Mouse (Mus musculus) liver, postnatal 0 days (tissue): ENCODE measurements at regions not wholly inside any gene's neighbourhood (a gene's known extent, or its start where the extent isn't known, plus 50 kb on each side); places are given as distances from the start of the nearest gene placed in this dataset.

Source experiments
- ATAC-seq: fragments of 200-750 bp; cut with Nextera tagmentation; 2 replicates; pipeline ENCODE4 v1.8.0; 2017; ENCODE audit warnings: mild to moderate bottlenecking, moderate library complexity
- DNase-seq: peaks from one replicate; pipeline ENCODE4 v3.0.0-alpha.2; 2016
- H3K27ac ChIP-seq: fragments of 300-500 bp; sonication (generic); 2 replicates; pipeline ENCODE4 v1.5.1; 2014; ENCODE audit warnings: antibody characterized with exemption, moderate library complexity, mild to moderate bottlenecking, low read depth
- H3K27me3 ChIP-seq: fragments of 300-500 bp; sonication (generic); 2 replicates; pipeline ENCODE4 v1.6.1; 2014; ENCODE audit warnings: low read length, control low read depth, mixed read lengths; ENCODE audit not compliant: insufficient read depth
- H3K36me3 ChIP-seq: fragments of 300-500 bp; sonication (generic); replicated peaks from 2 replicates; pipeline ENCODE4 v1.6.1; 2014; ENCODE audit warnings: mild to moderate bottlenecking, control low read depth, low read length, moderate library complexity, mixed read lengths; ENCODE audit not compliant: insufficient read depth
- H3K4me1 ChIP-seq: fragments of 300-500 bp; sonication (generic); 2 replicates; pipeline ENCODE4 v1.6.1; 2014; ENCODE audit warnings: antibody characterized with exemption, mild to moderate bottlenecking, control low read depth; ENCODE audit not compliant: insufficient read depth
- H3K4me2 ChIP-seq: fragments of 300-500 bp; sonication (generic); 2 replicates; pipeline ENCODE4 v1.6.1; 2014; ENCODE audit warnings: low read depth, mild to moderate bottlenecking, low read length, moderate library complexity, mixed read lengths
- H3K4me3 ChIP-seq: fragments of 300-500 bp; sonication (generic); 2 replicates; pipeline ENCODE4 v1.5.1; 2014; ENCODE audit warnings: low read depth, low read length
- H3K9ac ChIP-seq: fragments of 300-500 bp; sonication (generic); replicated peaks from 2 replicates; pipeline ENCODE4 v1.6.1; 2014; ENCODE audit warnings: mild to moderate bottlenecking, moderate library complexity
- H3K9me3 ChIP-seq: fragments of 300-500 bp; sonication (generic); 2 replicates; pipeline ENCODE4 v1.6.1; 2016; ENCODE audit warnings: mild to moderate bottlenecking, control low read depth, low read length, mixed read lengths
- CTCF ChIP-seq: sonication (generic); IDR thresholded peaks from 2 replicates; pipeline ENCODE4 v1.5.1; 2016; ENCODE audit warnings: antibody characterized with exemption, low read depth
- EP300 ChIP-seq: IDR thresholded peaks from 2 replicates; pipeline ENCODE4 v1.6.1; 2016; ENCODE audit warnings: antibody characterized with exemption, low read depth, mild to moderate bottlenecking
- WGBS: fragments of 180-500 bp; shearing (Covaris S2); extraction: QIAGEN DNeasy Blood & Tissue Kit; methylation state at CpG from one replicate; pipeline ENCODE4 v1.1.7; 2014; ENCODE audit not compliant: insufficient replicate concordance; 5-methylcytosine and 5-hydroxymethylcytosine counted together

- Histone ChIP-seq H3K27me3 (no peaks in the 10 kb centered on the region), H3K9me3 (no peaks in the 10 kb centered on the region), H3K9ac (no peak overlapping the region), H3K36me3 (no peaks in the 10 kb centered on the region), H3K27ac (peak overlapping the region; percentile 55; the same call in 1 of the 2 replicates), H3K4me3 (no peak overlapping the region), H3K4me1 (no peaks in the 10 kb centered on the region), H3K4me2 (0 out of 2 replicates have a peak overlapping the region, but pooled peaks have one; percentile 7)
- no peak for DNase-seq
- TF ChIP-seq CTCF (no peak), EP300 (0 out of 2 replicates have a peak, but pooled peaks have one; percentile 18)
- ATAC-seq, result peak; percentile 56; the same call in 1 of the 2 replicates
- WGBS, result 51% methylated on average over 8 of the region's 8 CpGs
Observed at GRCm38 (mm10) chr6:140197113-140197675, 155.9 kb upstream of the Plcz1 start.

GRCm38 (mm10) chr6:140194276-140194675 lies 153.0 kb upstream of the Plcz1 start:
- no peak overlapping the region for H3K9ac ChIP-seq

DNA sequence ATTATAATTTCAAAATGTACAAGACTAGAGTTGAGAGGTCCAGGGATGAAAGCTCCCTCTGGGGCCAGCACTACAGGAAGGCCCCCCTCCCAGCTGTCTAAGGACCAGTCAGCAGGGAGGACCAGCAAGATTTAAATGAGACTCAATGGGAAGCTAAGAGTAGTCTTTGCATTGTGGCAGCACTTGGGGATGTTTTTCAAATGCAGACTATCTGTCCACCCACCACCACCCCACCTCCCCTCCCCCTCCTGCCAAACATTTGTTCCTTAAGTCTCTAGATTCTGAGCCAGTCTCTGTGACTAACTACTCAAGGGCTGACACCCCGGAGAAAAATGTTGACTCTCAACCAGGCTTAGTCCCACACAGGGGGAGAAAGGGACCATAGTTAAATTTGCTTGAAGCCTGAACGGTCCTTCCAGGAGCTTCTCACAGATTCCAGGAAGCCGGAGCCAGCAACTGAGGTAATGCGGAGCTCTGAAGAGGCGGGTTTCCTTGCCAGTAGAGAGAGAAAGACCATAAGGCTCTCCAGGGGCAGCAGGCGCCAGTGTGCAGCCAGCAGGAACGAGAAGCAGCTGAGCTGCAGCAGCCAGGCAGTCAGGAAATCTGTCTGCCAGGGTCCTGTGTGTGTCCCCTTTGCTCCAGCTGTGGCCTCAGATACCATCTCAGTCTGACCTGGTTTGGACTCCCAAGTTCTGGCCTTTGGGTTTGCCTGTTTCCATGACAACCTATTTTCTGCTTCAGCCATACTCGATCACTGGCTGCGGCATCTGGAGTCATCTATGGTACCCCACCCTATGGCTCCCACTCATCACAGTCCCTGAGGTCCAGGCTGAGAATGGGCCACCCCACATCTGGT lies 152.1 kb upstream of the Plcz1 start:
- no peak for DNase-seq
- H3K4me3 ChIP-seq, result no peak overlapping the region
- TF ChIP-seq EP300 (no peak), CTCF (no peak)
- H3K36me3 ChIP-seq, result no peaks in the 10 kb centered on the region
- 50% methylated on average over 9 of the region's 9 CpGs for WGBS
- H3K27ac ChIP-seq, result no peak overlapping the region
- no peaks in the 10 kb centered on the region for H3K9me3 ChIP-seq
- H3K4me1 ChIP-seq, result peaks cover 6% of the 10 kb centered on the region; the same call in 1 of the 2 replicates
- no peak overlapping the region for H3K4me2 ChIP-seq
- H3K9ac ChIP-seq, result no peak overlapping the region
- ATAC-seq, result no peak
- H3K27me3 ChIP-seq, result no peaks in the 10 kb centered on the region

More at GRCm38 (mm10) chr6:140194276-140194675, 153.0 kb upstream of the Plcz1 start:
- H3K27me3 ChIP-seq, result no peaks in the 10 kb centered on the region
- no peak overlapping the region for H3K27ac ChIP-seq
- H3K36me3 ChIP-seq, result no peaks in the 10 kb centered on the region
- TF ChIP-seq EP300 (no peak), CTCF (no peak)
- no peak overlapping the region for H3K4me2 ChIP-seq
- H3K4me1 ChIP-seq, result 0 out of 2 replicates have a peak, but pooled peaks cover 2% of the 10 kb centered on the region
- no peak for ATAC-seq
- no peaks in the 10 kb centered on the region for H3K9me3 ChIP-seq
- WGBS, result 66% methylated on average over 2 of the region's 2 CpGs
- H3K4me3 ChIP-seq, result no peak overlapping the region
- no peak for DNase-seq

- no peak overlapping the region for H3K4me3 ChIP-seq
- TF ChIP-seq CTCF, result no peak
- TF ChIP-seq EP300, result no peak
- no peaks in the 10 kb centered on the region for H3K9me3 ChIP-seq
- no peak overlapping the region for H3K4me2 ChIP-seq
- DNase-seq, result no peak
- H3K36me3 ChIP-seq, result no peaks in the 10 kb centered on the region
- H3K27ac ChIP-seq, result no peak overlapping the region
- peaks cover 6% of the 10 kb centered on the region; the same call in 1 of the 2 replicates for H3K4me1 ChIP-seq
- H3K9ac ChIP-seq, result no peak overlapping the region
- no peak for ATAC-seq
- 82% methylated on average over 17 of the region's 17 CpGs for WGBS
- no peaks in the 10 kb centered on the region for H3K27me3 ChIP-seq
Observed at GRCm38 (mm10) chr6:140192526-140192925, 151.3 kb upstream of the Plcz1 start.

- Histone ChIP-seq H3K36me3 (no peaks in the 10 kb centered on the region), H3K4me1 (peaks cover 6% of the 10 kb centered on the region; the same call in 1 of the 2 replicates), H3K4me2 (no peak overlapping the region), H3K27ac (no peak overlapping the region), H3K27me3 (no peaks in the 10 kb centered on the region), H3K9ac (no peak overlapping the region), H3K4me3 (no peak overlapping the region), H3K9me3 (no peaks in the 10 kb centered on the region)
- DNase-seq (no peak), ATAC-seq (no peak)
- 62% methylated on average over 4 of the region's 4 CpGs for WGBS
- no peak for TF ChIP-seq EP300
- no peak for TF ChIP-seq CTCF
Observed at GRCm38 (mm10) chr6:140191341-140191740, 150.1 kb upstream of the Plcz1 start.

- TF ChIP-seq CTCF (no peak), EP300 (no peak)
- 0 out of 2 replicates have a peak overlapping the region, but pooled peaks have one; percentile 39 for H3K27ac ChIP-seq
- H3K27me3 ChIP-seq, result no peaks in the 10 kb centered on the region
- H3K4me2 ChIP-seq, result no peak overlapping the region
- no peak overlapping the region for H3K9ac ChIP-seq
- peak; percentile 26 for DNase-seq
- peak; percentile 67 for ATAC-seq
- H3K4me1 ChIP-seq, result peaks cover 6% of the 10 kb centered on the region; the same call in 1 of the 2 replicates
- WGBS, result 66% methylated on average over 9 of the region's 9 CpGs
- no peaks in the 10 kb centered on the region for H3K36me3 ChIP-seq
- no peaks in the 10 kb centered on the region for H3K9me3 ChIP-seq
- no peak overlapping the region for H3K4me3 ChIP-seq
Observed at GRCm38 (mm10) chr6:140189601-140190000, 148.3 kb upstream of the Plcz1 start.
